Mouse (Mus musculus) liver (tissue): ENCODE results near the gene Erc2.
"Not testable (repeated sequence)": the region's sequence is repeated elsewhere in the genome, so short reads cannot be mapped to it uniquely, and the experiment has no call there.

Source experiments
- DNase-seq: peaks from one replicate; pipeline ENCODE4 v3.0.0-alpha.2; 2020; ENCODE audit warnings: mixed read lengths

Gene Erc2

DNA sequence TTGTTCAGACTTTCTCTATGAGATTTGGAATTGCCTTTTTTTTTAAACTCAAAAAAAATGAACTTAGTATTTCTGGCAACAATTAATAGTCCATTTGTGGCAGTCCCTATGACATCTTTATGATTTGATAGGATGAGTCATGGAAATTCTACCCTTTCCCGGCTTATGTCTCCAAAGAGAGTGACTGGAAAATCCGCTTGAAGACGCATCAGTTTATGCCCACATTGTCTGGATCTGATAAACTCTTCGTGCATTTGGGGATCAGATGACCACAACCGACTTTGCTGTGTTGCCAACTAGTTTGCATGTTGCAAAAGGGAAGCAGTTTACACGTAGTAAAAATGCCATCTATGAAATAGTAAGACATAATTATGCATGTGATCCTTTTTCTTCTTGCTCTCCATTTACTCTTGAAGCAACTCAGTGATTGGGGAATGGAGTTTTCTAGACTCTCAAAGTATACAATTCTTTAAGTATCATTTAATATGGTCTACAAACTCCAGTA, 215.4 kb downstream of the Erc2 start:
- no peak for DNase-seq

DNA sequence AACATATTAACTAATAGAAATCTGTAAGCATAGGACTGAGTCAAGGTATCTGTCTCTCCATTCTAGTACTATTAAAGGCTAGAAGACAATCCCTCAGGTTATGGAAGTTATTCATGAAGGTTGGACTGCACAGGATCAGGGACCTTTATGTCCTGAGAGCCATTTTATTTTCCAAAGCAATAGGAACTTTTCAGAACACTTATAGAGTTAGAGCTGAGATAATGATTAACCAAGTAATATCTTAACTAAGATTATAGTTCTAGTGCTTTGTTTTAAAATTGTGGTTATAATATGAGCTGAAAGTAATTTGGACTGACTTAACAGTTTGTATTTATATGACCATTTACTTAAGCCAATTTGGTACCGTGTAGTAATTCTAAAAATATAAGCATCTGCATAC, 217.9 kb downstream of the Erc2 start:
- DNase-seq, result no peak

DNA sequence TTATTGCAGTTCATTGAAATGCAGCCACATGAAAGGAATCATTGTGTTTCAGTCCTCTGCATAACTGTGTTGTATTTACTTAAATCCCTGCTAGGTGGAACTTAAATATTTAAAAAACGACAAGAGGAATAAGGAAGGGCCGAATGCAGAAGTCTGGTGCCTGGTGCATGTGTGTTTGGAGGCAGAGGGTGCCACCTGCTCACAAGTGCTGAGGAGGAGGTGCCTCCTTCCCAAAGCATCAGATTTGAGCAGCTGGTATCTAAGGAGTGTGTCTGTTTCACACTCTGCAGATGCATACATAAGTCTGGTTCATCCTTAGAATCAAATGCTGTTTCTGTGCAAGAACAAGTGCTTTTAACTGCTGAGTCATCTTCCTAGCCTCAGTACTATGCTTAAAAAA, 224.6 kb downstream of the Erc2 start:
- no peak for DNase-seq

DNA sequence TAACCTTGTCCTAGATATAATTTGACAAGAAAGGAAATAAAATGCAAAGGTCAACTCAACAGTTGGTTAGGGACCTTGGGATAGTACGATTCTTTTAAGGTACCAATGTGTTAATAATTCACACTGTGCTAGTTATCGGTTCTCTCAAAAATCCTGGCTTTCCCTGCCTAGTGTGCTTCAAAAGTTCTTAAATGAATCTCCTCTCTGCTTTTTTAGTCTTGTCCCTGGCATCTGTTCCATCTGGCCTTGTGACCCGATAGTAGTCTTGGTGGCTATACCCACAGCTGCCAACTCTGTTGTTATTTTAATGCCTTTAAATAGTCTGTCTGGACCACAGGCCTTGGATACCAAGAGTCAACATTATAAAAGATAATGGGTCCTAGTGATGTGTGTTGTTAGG, 225.1 kb downstream of the Erc2 start:
- no peak for DNase-seq

DNA sequence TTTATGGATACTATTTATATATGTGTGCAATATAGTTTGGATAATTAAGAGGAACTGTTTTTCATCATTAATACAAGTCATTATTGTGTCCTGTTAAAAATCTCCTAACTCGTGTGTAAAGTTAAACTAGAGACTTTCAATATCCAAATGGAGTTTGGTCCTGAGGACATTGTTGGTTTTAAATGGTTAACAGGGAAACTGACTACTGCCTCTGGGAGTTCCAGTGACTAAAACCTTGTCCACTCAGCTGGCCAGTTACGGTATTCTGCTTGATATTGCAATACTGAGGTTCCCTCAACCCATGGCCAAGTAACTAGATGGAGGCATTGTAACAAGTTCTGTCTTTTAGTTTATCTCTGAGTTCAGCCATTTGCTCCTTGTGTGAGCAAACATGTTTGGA, 229.0 kb downstream of the Erc2 start:
- no peak for DNase-seq

DNA sequence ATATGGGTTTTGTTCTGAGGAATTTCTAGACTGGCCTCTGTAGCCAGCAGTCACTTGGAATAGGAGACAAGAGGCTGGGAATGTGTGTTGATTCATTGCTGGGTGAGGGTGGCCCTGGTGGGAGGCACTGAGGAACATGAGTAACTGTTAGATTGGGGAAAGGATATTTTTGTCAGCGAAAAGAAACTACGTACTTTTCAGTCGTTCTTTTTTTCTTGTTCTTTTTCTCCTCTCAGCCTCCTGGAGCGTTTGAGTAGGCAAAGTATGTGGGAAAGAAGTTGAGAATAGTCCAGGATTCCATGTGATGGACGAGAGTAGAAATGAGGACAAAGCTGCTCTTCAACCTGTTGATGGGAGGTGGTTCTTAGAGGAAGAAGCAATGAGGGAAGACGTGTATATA, 230.4 kb downstream of the Erc2 start:
- no peak for DNase-seq

DNA sequence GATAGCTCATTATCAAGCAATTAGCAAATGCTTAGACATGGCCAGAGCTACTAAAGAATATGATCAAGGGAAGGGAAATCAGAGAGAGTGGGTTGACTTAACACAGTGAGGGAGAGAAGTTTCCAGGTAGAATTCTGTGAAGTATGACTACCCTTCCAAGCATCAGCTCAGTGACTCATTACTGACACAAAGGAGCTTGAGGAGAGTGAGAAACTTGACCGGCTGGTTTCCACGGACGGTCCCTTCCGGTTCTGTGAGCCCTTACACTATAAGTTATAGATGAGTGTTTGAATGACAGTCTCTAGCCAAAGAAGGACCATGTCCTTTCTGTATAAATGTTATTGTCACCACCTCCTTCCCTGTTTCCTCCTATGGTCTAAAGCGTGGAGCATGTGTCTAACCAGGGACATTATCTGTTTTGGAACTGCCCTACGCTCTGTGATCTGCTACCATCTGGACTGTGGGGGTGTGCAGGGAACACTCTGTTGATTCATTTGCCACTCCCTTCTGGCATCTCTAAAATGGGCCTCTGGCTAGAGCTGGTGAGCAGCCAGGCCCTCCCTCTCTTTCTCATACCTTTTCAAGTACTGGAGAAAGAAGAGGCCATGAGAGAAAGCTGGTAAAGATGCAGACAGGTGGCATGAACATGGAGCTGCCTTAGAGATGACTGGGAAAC, 238.3 kb downstream of the Erc2 start:
- no peak for DNase-seq

DNA sequence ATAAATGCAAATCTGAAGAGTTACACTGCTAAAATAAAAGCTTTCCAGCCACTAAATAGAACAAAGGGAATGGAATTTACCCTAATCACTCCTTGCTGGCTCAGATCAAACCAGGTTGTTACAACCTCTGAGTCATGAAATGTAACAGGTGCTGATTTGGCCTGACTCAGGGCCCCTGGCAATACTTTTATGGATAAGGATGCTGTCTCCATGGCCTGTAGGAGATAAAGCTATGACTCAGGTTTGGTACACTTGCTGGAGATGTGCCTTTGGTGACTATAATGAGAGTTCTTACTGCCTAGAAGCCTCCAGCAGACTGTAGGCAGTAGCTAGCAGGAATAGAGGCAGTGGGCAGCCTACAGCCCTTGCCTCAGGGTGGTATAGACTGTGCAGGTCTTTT, 240.1 kb downstream of the Erc2 start:
- DNase-seq, result no peak

DNA sequence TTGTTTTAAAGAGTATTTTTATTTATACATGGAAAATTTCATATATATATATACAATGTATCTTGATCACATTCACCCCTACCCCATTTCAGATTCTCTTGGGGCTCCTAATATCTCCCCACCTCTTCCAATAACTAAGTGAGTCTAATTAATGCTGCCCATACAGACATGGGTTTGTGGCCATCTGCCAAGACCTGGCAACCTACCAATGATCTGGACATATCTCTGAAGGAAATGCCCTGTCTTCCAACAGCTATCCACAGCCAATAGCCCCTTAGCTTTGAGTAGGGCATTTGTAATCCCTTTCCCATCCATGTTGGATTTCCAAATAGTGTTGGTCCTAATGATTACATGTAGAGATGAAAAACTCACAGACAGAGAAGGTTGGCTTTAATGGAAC, 245.2 kb downstream of the Erc2 start:
- DNase-seq, result no peak

DNA sequence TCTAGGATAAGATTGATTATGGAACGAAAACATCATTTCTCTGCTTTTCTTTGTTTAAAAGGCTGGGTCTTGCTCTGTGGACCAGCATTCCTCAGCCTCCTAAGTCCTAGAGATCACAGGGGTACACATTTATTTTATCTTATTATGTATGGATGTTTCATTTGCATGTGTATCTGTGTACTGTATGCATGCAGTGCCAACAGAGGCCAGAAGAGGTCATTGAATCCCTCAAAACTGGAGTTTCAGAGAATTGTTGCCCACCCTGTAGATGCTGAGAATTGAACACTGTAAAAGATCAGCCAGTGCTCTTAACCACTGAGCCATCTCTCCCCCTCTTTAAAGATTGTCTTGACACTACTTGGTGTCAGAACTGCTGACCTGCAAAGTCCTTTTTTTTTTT, 251.4 kb downstream of the Erc2 start:
- DNase-seq, result no peak

DNA sequence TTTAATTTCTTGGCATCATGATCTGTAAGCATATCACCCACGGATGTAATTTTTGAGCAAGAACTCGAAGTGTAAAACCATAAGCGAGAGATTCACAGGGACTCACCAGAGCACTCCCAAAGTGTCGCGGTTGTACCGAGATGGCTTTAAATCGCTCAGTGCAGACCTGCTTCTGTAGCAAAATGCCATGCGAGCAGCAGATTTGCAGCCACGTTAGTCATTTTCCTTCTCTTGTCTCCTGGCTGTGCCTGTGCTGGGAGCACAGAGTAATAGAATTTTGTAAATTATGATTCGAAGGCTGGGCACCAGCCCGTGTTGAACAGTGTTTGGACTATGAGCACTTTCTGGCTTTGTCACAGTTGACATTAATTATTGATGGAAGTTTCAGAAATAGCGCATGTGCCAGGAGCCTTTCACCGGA, 253.8 kb downstream of the Erc2 start:
- no peak for DNase-seq

DNA sequence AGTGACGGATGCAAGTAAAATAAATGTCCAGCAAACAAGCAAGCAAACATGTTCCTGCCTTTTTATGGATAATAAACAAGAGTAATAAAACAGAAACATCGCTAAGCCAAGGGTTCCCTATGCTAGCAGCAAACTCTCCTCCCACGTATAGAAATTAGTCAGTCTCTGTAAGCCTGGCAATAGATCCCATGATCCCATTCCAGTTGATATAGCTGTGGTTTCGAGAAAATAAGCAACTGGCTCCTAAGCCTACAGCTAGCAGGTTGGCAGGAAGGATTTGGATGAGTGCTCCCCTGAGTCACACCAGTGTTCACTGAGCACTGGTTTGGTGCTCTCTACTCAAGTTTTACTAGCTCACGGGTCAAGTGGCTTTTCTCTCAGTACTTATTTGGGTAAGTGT, 259.7 kb downstream of the Erc2 start:
- no peak for DNase-seq

DNA sequence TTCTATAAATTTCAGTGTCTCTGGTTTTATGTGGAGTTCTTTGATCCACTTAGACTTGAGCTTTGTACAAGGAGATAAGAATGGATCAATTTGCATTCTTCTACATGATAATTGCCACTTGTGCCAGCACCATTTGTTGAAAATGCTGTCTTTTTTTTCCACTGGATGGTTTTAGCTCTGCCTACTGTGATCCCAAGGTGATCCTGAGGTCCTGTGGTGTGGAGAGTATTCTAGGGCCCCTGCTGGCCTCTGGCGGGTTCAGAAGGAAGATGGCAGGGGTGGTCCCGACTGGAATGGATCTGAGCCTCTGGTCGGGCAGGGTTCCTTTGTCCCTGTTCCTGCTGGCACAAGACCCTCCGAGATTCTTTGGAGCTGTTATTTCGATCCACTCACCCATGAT, 264.1 kb downstream of the Erc2 start:
- not testable (repeated sequence) for DNase-seq

DNA sequence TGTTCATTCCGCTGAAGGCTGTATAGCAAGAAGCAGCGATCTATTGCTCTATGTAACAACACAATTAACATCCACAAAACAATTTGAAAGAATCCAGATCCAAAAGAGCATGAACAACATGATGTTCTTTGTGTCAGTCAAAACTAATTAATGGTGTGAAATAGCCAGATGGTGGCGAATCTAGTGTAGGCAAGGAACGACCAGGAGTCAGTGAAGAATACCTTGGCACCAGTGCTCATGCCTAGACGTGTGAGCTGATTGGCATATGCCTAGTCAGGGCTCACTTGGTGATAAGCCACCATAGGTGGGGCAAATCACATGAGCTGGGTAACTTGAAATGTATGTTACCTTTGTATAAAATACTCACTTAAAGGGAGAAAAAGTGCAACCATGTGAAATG, 265.3 kb downstream of the Erc2 start:
- DNase-seq, result no peak

DNA sequence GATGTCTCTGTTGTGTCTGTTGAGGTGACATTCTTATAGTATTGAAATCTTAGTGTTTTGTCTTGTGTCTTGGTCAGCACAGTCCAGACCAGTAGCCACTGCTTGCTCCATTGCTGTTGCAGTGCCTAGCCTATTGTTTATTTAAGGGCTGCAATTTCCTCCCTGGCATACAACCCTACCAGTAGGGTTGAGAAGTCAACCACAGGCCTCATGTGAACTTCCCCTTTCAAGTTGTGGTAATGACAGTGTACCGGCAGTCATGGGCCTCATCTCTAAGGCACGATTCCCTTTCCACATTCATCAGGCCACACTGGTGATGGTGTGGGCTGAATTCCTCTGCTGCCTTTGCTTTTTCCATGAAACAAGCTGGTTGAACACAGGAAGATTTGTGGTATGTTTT, 267.4 kb downstream of the Erc2 start:
- peak; percentile 4 for DNase-seq

DNA sequence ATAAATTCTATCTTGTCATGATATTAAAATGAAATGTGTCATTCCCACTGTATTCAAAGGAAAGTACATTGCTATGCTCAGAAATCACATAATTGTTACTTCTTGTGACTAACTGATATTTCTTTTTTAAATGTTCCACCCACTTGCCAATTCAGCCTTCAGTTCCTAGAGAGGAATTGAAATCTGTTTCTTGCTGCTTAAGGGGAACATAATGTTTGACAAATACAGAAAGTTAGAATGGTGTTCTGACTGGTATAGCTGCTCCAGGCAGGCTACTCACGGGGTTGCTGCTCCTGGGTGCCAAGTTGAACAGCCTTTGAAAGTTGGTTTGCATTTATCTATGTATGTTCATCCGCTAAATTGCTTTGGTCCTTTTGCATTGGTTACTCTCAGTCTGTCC, 270.2 kb downstream of the Erc2 start:
- no peak for DNase-seq

DNA sequence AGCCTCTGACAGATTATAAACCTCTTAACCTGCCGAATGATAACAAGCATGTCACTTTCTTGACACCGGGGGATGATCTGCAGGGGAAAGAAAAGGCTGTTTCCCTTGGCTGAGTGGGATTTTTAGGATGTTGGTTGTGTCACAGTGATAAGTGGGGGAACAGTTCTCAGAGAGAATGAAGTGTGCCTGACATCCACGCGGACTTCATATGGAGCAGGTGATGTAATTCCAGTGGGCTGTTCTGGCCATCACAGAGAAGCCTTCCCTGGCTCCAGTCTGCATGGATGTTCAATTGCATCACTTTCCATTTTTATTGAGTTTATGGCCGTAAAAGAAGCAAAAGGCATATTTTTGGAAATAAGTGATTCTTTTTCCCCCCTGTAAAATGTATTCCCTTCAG, 279.5 kb downstream of the Erc2 start:
- DNase-seq, result no peak

DNA sequence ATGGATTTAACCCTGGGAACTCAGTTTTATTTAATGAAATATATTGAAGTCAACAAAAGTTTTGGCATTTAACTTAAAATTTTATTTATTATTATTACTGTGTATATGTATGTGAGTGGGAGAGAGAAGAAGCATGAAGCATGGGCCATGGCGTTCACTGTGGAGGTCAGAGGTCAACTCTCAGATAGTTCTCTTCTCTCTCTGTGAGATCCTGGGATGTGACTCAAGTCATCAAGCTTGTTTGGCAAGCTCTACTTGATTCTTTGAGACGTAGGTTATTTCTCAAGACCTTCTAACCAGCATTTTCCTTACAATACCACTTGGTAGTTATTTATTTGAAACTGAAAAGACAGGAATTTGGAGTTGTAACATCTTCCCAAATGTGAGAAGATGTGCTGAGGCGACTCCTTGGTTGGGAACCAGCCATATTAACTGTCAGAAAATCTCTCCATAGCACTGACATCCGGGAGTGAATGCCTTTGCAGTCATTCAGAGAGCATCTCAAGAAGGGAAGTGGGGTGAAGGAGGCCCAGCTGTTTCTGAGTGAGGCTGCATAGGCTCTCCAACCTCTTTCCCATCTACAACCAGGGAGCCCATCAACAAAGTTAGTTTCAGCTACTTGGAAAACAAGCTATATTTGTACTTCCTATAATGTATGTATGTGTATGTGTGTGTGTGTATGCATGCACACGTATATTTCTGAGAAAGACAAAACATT, 299.6 kb downstream of the Erc2 start:
- DNase-seq, result no peak

DNA sequence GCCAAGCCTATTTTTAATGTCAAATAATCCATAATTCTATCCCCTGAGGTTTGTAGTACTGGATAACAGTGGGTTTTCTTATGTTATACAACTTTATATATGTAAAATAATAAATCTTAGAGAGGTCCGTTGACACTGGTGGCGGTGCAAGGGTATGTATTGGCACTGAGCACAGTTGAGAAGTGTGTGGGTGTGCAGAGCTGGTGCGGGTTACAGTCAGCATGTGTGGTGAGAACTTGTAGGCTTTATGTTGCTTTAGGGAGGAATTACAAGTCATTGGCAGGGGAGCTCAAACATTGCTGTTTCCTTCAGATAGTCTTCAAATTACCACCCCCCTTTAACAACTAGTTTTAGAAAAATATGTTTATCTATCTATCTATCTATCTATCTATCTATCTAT, 305.1 kb downstream of the Erc2 start:
- DNase-seq, result no peak

DNA sequence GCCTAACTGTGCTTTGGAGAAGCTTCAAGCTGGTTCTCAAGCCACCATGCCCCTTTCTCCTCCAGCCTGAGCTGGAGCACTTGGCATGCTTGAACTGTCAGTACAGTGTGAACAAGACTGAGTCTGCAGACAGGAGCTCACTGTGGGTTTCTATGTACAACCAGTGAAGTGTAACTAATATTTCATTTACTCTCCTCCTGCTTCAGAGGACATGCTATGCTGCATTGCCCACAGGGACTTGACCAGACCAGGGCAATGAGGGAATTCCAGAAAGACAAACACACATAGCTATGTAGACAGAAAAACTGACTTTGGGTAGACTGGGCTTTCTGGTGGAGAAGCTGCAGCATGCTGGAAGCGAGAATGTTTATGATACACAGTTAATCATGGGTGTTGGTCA, 311.3 kb downstream of the Erc2 start:
- no peak for DNase-seq

DNA sequence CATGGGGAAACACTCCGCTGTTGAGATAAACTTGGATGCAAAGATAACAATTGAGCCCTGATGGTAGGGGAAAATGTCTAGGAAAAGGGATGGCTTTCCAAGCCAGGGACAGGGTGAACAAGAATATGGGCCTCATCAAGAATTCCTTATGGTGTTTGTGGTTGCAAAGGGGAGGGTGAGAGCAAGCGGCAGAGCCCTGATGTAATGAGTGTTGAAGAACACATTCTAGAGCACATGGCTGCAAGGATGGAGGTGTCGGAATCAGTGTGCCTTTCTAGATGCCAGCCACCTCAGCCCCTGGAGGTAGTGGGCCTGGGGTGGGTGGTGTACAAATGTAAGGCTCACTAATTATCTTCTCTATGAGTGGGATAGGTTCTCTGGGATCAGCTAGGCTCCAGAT, 313.5 kb downstream of the Erc2 start:
- DNase-seq, result no peak

DNA sequence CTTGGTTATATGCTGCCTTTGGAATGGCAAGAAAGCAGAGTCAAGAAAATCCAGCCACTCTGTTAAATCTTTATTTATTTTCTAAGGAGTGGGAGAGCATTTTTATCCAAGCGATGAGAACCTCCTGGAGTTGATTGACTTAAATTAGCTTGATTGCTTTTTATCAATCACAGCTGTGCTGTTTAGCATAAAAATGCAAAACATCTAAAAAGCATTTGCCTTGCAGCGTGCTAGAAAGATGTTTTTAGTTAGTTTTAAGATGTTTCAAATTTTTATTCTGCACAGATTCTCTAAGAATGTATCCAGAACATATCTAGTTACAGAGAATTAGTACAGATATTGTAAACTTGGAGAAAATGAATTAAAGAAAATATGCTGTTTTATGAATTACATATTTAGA, 315.7 kb downstream of the Erc2 start:
- DNase-seq, result no peak

DNA sequence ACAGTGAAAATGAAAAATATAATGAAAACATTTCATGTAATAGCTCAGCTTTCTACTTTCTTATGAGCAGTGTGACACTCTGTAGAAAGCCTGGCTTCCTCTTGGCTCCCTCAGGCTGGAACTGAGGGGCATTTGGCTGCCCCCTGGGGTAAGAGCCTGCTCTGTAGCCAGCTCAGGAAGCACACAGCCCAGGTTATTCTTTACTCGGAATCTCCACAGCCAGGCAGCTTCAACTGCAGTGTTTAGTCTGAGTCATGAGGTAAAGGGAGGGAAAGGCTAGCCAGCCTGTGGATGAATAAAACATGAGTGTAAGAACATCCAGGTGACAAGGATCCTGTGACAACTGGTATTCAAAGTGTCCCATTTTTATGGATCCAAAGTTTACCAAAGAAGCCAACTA, 323.0 kb downstream of the Erc2 start:
- no peak for DNase-seq

DNA sequence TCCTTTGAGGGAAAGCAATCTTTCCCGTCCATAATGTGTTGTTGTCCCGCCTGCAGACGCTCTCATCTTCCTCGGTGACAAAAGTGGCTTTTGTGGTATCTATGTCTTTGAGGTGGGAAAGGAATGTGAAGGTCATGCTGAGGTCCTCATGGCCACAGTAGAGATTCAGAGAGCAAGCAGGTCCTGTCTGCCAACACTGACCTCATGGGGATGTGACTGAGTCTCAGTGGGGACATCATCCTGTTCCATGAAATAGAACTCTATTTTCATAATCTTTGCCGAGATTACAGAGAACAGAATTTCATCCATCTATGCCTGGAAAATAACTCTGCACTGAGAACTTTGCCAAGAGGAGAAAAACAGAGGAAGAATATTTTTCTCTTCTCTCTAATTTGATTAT, 324.0 kb downstream of the Erc2 start:
- no peak for DNase-seq

DNA sequence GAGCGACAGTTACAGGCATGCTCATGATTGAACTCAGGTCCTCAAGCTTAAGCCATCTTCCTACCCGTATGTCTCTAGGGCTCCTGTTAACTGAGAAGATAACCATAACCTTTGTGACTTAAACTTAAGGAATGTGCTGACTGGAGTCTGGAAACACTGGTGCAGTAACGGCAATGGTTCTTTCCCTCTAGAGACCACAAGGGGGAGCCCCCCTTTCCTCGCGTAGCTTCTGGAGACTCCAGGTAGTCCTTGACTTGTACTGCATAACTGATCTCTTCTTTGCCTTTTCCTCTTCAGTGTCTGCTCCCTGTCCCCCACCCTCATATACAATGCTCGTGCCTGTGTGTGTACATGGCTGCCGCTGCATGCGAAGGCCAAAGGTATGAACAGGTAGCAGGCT, 326.2 kb downstream of the Erc2 start:
- peak; percentile 5 for DNase-seq
